Mouse (Mus musculus): ENCODE measurements at regions not wholly inside any gene's neighbourhood (a gene's known extent, or its start where the extent isn't known, plus 50 kb on each side); places are given as distances from the start of the nearest gene placed in this dataset.

- DNase-seq: peak; percentile 2 to 12
These were observed 185.4 kb upstream of the Mageb4 start for GRCm38 (mm10) chrX:86490309-86490708.

Measured in cerebellum, adult 18-20 months (tissue).